Mouse (Mus musculus) myocyte (in vitro differentiated cells): ENCODE measurements around the gene Adgra1.

Experiments
- CEBPB ChIP-seq: IDR thresholded peaks from 2 replicates; pipeline ENCODE4 v1.6.1; 2011; ENCODE audit warnings: mild to moderate bottlenecking, moderate library complexity; ENCODE audit not compliant: poor library complexity, insufficient read depth, severe bottlenecking
- E2F4 ChIP-seq: IDR thresholded peaks from one replicate; pipeline ENCODE4 v1.6.1; 2011; ENCODE audit warnings: mild to moderate bottlenecking, control low read depth, moderate library complexity; ENCODE audit not compliant: insufficient read depth
- MAX ChIP-seq: IDR thresholded peaks from one replicate; pipeline ENCODE4 v1.6.1; 2011; ENCODE audit warnings: low read depth, mild to moderate bottlenecking, control low read depth
- MYOD1 ChIP-seq, 3 experiments: IDR thresholded peaks; one replicate each; pipeline ENCODE4 v1.6.1; 2011; ENCODE audit warnings: control low read depth in 2 of 3, low read depth in 2 of 3, mild to moderate bottlenecking in 2 of 3, moderate library complexity in 1 of 3; ENCODE audit not compliant: insufficient read length in 2 of 3, control insufficient read depth in 1 of 3
- MYOG ChIP-seq, 3 experiments: IDR thresholded peaks; one replicate each; pipeline ENCODE4 v1.6.1; 2011; ENCODE audit warnings: control low read depth in 2 of 3, low read depth in 2 of 3, mild to moderate bottlenecking in 2 of 3; ENCODE audit not compliant: insufficient read length in 2 of 3, control insufficient read depth in 1 of 3, insufficient read depth in 1 of 3
- POLR2A ChIP-seq: IDR thresholded peaks from one replicate; pipeline ENCODE4 v1.6.1; 2011; ENCODE audit warnings: low read depth, mild to moderate bottlenecking, control low read depth, moderate library complexity; ENCODE audit not compliant: insufficient read length
- POLR2AphosphoS2 ChIP-seq: IDR thresholded peaks from one replicate; pipeline ENCODE4 v1.6.1; 2011; ENCODE audit warnings: low read depth, control low read depth; ENCODE audit not compliant: insufficient read length
- TCF12 ChIP-seq: IDR thresholded peaks from one replicate; pipeline ENCODE4 v1.6.1; 2011; ENCODE audit warnings: mild to moderate bottlenecking, control low read depth; ENCODE audit not compliant: poor library complexity, insufficient read depth, severe bottlenecking
- TCF3 ChIP-seq: IDR thresholded peaks from one replicate; pipeline ENCODE4 v1.6.1; 2011; ENCODE audit warnings: low read depth, control low read depth; ENCODE audit not compliant: insufficient read length
- USF1 ChIP-seq: IDR thresholded peaks from one replicate; pipeline ENCODE4 v1.6.1; 2011; ENCODE audit warnings: low read depth, mild to moderate bottlenecking, control low read depth, moderate library complexity

- TF ChIP-seq POLR2A (no peak), MAX (no peak), USF1 (no peak), TCF3 (no peak), CEBPB (no peak), MYOG (IDR thresholded peaks at IDR 0.05; ENCODE audit: control insufficient read depth in 1 of 3, insufficient read depth in 1 of 3, insufficient read length in 2 of 3, low read depth in 2 of 3) (no peak), TCF12 (no peak), POLR2AphosphoS2 (no peak), MYOD1 (IDR thresholded peaks at IDR 0.05; ENCODE audit: control insufficient read depth in 1 of 3, insufficient read length in 2 of 3, low read depth in 2 of 3) (no peak), E2F4 (no peak)
Observed at GRCm38 (mm10) chr7:139845101-139845500, 11.1 kb downstream of the Adgra1 start.
